Mouse (Mus musculus) adrenal gland, adult 2 months (tissue): ENCODE data around the gene Mia2. TPM values are rescaled to one million over a fixed set of nuclear protein-coding genes. Genes with fewer than 3 reads are reported as not detected.
"Not testable (repeated sequence)": the region's sequence is repeated elsewhere in the genome, so short reads cannot be mapped to it uniquely, and the experiment has no call there.

Experiments
- DNase-seq: peaks from one replicate; pipeline ENCODE4 v3.0.0; 2021
- microRNA-seq, 2 experiments: library from miRNA; unstranded; fragments of <30 nt; microRNA quantifications; one replicate each; pipeline ENCODE4 v1.2.0; 2021
- polyA plus RNA-seq: library from polyadenylated mRNA; depleted of rRNA; stranded (reverse); fragments of >200 nt; gene quantifications from 2 replicates; pipeline ENCODE4 v1.2.3, GENCODE M21; 2012; rRNA removed
- total RNA-seq, 2 experiments: library from RNA; stranded (reverse); gene quantifications; 2 replicates each; pipeline ENCODE4 v1.2.3; 2021

The Mia2 gene
- total and polyA plus RNA-seq, 3 experiments = 31.9 to 180 (median 114) TPM

- DNase-seq = no peak
Measured at GRCm38 (mm10) chr12:59238434-59238833, 142.8 kb downstream of the Mia2 start.

- DNase-seq = not testable (repeated sequence)
Measured at GRCm38 (mm10) chr12:59241031-59241430, 145.4 kb downstream of the Mia2 start.

Small RNA genes lying within 50 kb of the gene (microRNA-seq; reads per million reads assigned to microRNA genes)
- gene Gm27284 = 0 reads per million in 2 experiments

Other genes with a start within 250 kb of the Mia2 start
- 10 to 100 TPM; 38.8 to 48.9 TPM for gene Sec23a, start 83.8 kb upstream of the Mia2 start, total RNA-seq
- 7.2 and 10.6 TPM in 2 replicates for gene Sec23a, start 83.8 kb upstream of the Mia2 start, polyA plus RNA-seq
- gene Gemin2, start 82.4 kb upstream of the Mia2 start, total RNA-seq = 10 to 100 TPM in 1 of 2 experiments, 1 to 10 TPM in 1; 5.9 to 10.2 TPM
- gene Gemin2, start 82.4 kb upstream of the Mia2 start, polyA plus RNA-seq = 1.1 and 1.5 TPM in 2 replicates
- gene Trappc6b, start 34.3 kb upstream of the Mia2 start, total RNA-seq = 10 to 100 TPM; 83.5 to 90.5 TPM
- gene Trappc6b, start 34.3 kb upstream of the Mia2 start, polyA plus RNA-seq = 86.1 and 101 TPM in 2 replicates
- gene Pnn, start 28.9 kb upstream of the Mia2 start, total RNA-seq = 10 to 100 TPM; 28.9 to 51.7 TPM
- 5.2 and 6.1 TPM in 2 replicates for gene Pnn, start 28.9 kb upstream of the Mia2 start, polyA plus RNA-seq
- gene Fbxo33, start 123.9 kb downstream of the Mia2 start, total RNA-seq = 10 to 100 TPM; 41.1 to 46.0 TPM
- gene Fbxo33, start 123.9 kb downstream of the Mia2 start, polyA plus RNA-seq = 10.4 and 11.3 TPM in 2 replicates